Comparison of ENCODE assay signal across 19 mouse cellular contexts in the genomic region with DNA sequence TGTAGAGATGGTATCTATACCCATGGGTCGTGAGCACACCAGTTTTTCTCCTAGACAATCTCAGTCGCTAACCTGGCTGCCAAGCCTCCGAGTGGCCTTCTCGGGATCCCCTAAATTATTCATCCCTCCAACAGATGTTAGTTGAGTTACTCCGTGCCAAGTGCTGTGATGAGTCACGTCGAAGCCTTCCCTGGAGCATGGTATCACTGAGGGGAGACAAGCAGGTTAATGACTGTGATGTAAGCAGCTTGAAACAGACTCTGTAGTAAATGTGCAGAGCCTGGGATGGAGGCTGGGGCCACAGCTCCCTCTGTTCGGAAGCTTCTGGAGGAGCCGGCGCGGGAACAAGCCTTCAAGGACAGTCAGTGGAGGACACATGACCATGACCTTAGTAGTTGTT. TPM values are rescaled to one million over a fixed set of nuclear protein-coding genes. Genes with fewer than 3 reads are reported as not detected.
DNase-seq lines count a peak whose midpoint lies in the region.
"Had no signal": no experiment of that assay in that cellular context is flagged by ENCODE, and none has a peak within 500 bp of the region (broad histone marks: within the 10 kb centered on the region; RNA-seq: fewer than 3 reads in every experiment).

No protein-coding gene starts in this region.

- DNase-seq in adrenal gland, adult (ENCODE audit: inconsistent age in 2 of 2, low spot score in 1 of 2): peak; percentile 87 to 94
- DNase-seq in adrenal gland, postnatal 4 days (ENCODE audit: low spot score in 2 of 2): no peak
- peak; percentile 18 for DNase-seq in retina, postnatal 1 day
- no peak for DNase-seq in retina, embryonic 14.5 days (ENCODE audit: low spot score)
- peak; percentile 85 for DNase-seq in NIH3T3 (ENCODE audit: low read depth)
- peak; percentile 82 to 83 for DNase-seq in adrenal gland, postnatal 36 days
- DNase-seq in kidney, adult 8-10 months: no peak
- no peak for DNase-seq in cerebellum, adult 9-10 months
- DNase-seq: cerebellum, adult 8-10 months; gastrocnemius, postnatal 25 days; heart, adult 2 months; layer of hippocampus, postnatal 36 days; liver, postnatal 0 days; lung, postnatal 14 days; thymus, postnatal 14 days had no signal

RNA-seq across cellular contexts. Expression of gene Afdn, which starts 42.9 kb away (rescaled TPM):
- 10 to 100 TPM; 90.3 to 96.9 TPM for total RNA-seq in adrenal gland, postnatal 4 days (2021)
- total RNA-seq in adrenal gland, postnatal 36 days (2021): 100 to 1,000 TPM in 1 of 2 experiments, 10 to 100 TPM in 1; 67.3 to 109 TPM

RNA-seq across cellular contexts. Expression of gene Tcte2, which starts 44.2 kb away (rescaled TPM):
- total RNA-seq in adrenal gland, postnatal 4 days (2021): 1 to 10 TPM; 5.2 to 6.7 TPM
- 1 to 10 TPM; 3.0 to 5.5 TPM for total RNA-seq in adrenal gland, postnatal 36 days (2021)
- total RNA-seq: common myeloid progenitor, adult 5-6 weeks; hematopoietic stem cell, adult 5-6 weeks; megakaryocyte, adult 5-6 weeks; MEL had no signal

Comparison
In these comparisons a context has a peak if more than half of its experiments do, and no peak if none do; other contexts are left out.
1. DNase-seq: peak in adrenal gland, adult (2 of 2), retina, postnatal 1 day (single experiment), NIH3T3 (single experiment) and adrenal gland, postnatal 36 days (2 of 2); none in adrenal gland, postnatal 4 days (0 of 2), retina, embryonic 14.5 days (single experiment), kidney, adult 8-10 months (0 of 2) and cerebellum, adult 9-10 months (single experiment).